Mouse (Mus musculus) liver, adult 2 months (tissue): ENCODE measurements around the gene Drd1.

Source experiments
- CTCF ChIP-seq: fragments of 200-500 bp; IDR thresholded peaks from 2 replicates; pipeline ENCODE4 v1.5.1; 2011; ENCODE audit warnings: low read depth, low read length, control low read depth
- POLR2A ChIP-seq: fragments of 200-500 bp; IDR thresholded peaks from 2 replicates; pipeline ENCODE4 v1.6.1; 2011; ENCODE audit warnings: low read length, control low read depth; ENCODE audit not compliant: insufficient read depth; ENCODE audit errors: extremely low read depth

DNA sequence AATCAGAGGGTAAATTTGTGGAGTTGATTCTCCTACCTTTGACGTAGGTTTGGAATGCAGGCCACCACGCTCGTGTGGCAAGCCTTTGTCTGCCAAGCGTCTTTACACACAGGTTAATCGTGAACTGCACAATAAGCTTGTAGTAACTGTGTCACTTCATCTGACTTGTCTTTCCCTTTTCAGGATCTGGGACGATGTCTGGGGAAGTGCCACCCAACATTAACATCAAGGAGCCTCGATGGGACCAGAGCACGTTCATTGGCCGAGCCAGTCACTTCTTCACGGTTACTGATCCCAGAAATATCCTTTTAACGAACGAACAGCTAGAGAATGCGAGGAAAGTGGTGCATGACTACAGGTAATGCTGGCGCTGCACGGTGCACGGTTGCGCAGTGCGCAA lies 29.8 kb upstream of the Drd1 start:
- TF ChIP-seq CTCF (no peak), POLR2A (no peak)
